Mouse (Mus musculus): ENCODE results near the gene Stxbp1.

DNA sequence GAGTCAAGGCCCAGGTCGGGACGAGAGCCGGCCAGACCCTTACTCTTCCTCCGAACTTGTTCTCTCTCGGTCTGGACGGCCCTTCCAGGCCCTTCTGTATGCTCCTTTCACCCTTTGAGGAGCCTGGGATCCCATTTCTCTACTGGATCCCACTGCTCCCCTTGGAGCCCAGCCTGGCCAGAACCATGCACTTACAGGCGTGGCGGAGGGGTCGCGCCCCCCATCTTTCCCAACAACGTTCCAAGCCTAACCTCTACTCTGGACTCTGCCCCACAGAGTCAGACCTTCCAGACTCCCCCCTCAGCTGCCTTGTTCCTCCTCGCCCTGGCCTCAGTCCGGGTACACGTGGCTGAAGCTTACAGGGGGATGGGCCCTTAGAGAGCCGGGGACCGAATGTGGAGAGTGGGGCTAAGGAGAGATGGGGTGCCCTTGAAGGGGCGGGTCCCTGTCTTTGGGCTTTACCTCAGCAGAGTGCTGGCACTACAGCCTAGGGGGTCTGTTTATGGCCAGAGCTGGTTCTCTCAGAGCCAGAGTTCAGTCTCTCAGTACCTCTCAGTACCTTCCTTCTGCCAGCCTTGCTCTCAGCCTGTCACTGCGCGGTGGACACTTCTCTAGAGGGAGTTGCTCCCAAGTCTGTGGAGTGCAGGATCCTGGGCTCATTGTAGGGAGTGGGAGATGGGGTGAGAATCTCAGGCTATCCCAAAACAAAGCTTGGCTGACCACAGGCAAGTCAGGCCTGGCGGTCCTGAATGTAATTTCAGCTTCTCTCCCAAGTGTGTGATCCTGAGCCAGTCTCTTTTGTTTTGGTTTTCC lies 29.7 kb upstream of the Stxbp1 start:
- TF ChIP-seq EP300 (IDR thresholded peaks at IDR 0.05; ENCODE audit: low read depth) (no peak), CTCF (IDR thresholded peaks at IDR 0.05; ENCODE audit: low read depth) (no peak)

Measured in liver, postnatal 0 days (tissue).